Mouse (Mus musculus) C2C12 (cell line): ENCODE data around the gene Serpinf2. TPM values are rescaled to one million over a fixed set of nuclear protein-coding genes. Genes with fewer than 3 reads are reported as not detected.

Experiments used
- H3K27me3 ChIP-seq: one replicate; pipeline ENCODE4 v1.6.1; 2011; ENCODE audit not compliant: control insufficient read depth, insufficient read depth, insufficient read length
- H3K36me3 ChIP-seq: one replicate; pipeline ENCODE4 v1.6.1; 2011; ENCODE audit not compliant: control insufficient read depth, insufficient read depth
- H3K4me3 ChIP-seq: one replicate; pipeline ENCODE4 v1.5.1; 2011; ENCODE audit warnings: mild to moderate bottlenecking, control low read depth; ENCODE audit not compliant: poor library complexity, insufficient read depth, severe bottlenecking
- H3K79me2 ChIP-seq: one replicate; pipeline ENCODE4 v1.6.1; 2011; ENCODE audit not compliant: control insufficient read depth, insufficient read depth
- H3K79me3 ChIP-seq: one replicate; pipeline ENCODE4 v1.6.1; 2011; ENCODE audit warnings: low read depth, control low read depth
- H3ac ChIP-seq: one replicate; pipeline ENCODE3; 2011; ENCODE audit warnings: low read depth; ENCODE audit not compliant: control insufficient read depth, insufficient read length
- CEBPB ChIP-seq: IDR thresholded peaks from one replicate; pipeline ENCODE4 v1.6.1; 2011; ENCODE audit warnings: low read depth, mild to moderate bottlenecking, control low read depth, moderate library complexity
- CTCF ChIP-seq: IDR thresholded peaks from one replicate; pipeline ENCODE4 v1.5.1; 2011; ENCODE audit not compliant: control insufficient read depth, insufficient read depth, insufficient read length
- FOSL1 ChIP-seq: IDR thresholded peaks from one replicate; pipeline ENCODE4 v1.8.0; 2011; ENCODE audit warnings: mild to moderate bottlenecking, low read length; ENCODE audit not compliant: poor library complexity, insufficient read depth, severe bottlenecking
- MAX ChIP-seq: IDR thresholded peaks from one replicate; pipeline ENCODE4 v1.6.1; 2011; ENCODE audit warnings: mild to moderate bottlenecking, control low read depth
- MYOD1 ChIP-seq: IDR thresholded peaks from one replicate; pipeline ENCODE4 v1.6.1; 2011; ENCODE audit warnings: low read depth; ENCODE audit not compliant: control insufficient read depth, insufficient read length
- MYOG ChIP-seq: IDR thresholded peaks from one replicate; pipeline ENCODE4 v1.6.1; 2011; ENCODE audit not compliant: control insufficient read depth, insufficient read length; ENCODE audit errors: extremely low read depth
- USF1 ChIP-seq: IDR thresholded peaks from one replicate; pipeline ENCODE4 v1.6.1; 2011; ENCODE audit warnings: low read depth, mild to moderate bottlenecking, control low read depth, moderate library complexity
- polyA plus RNA-seq: library from polyadenylated mRNA; unstranded; fragments of >200 nt; fragmentation: generic; extraction: Trizol; gene quantifications from one replicate; pipeline ENCODE4 v1.2.1, GENCODE M21; 2012; ENCODE audit warnings: missing spikeins

Gene Serpinf2
- polyA plus RNA-seq, 1 experiment, result 0.07 TPM

DNA sequence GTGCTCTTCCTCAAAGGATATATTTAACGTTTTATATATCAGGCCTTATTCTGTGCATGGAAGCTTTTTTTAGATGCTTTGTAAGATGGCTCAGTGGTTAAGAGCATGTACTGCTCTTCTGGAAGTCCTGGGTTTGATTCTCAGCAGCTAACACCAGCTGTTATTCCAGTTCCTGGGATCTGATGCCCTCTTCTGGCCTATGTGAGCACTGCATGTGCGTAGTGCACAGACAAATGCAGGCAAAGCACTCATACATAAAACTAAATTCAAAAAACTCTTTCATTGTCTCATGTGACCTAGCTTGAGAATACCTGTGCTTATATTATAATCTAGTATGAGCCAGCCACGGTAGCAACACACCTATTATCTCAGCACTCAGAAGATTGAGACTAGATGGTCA is 32.5 kb downstream of the Serpinf2 start:
- H3K27me3 ChIP-seq, result no peaks in the 10 kb centered on the region
- peaks cover 45% of the 10 kb centered on the region for H3K36me3 ChIP-seq
- peaks cover 10% of the 10 kb centered on the region for H3K79me2 ChIP-seq
- no peak overlapping the region for H3K4me3 ChIP-seq
- TF ChIP-seq USF1, result no peak
- TF ChIP-seq MAX, result no peak
- TF ChIP-seq CEBPB, result no peak
- TF ChIP-seq MYOG, result no peak
- no peak for TF ChIP-seq FOSL1
- TF ChIP-seq CTCF, result no peak
- TF ChIP-seq MYOD1, result peak; percentile 40
- H3ac ChIP-seq, result no peak overlapping the region
- H3K79me3 ChIP-seq, result peaks cover 2% of the 10 kb centered on the region

DNA sequence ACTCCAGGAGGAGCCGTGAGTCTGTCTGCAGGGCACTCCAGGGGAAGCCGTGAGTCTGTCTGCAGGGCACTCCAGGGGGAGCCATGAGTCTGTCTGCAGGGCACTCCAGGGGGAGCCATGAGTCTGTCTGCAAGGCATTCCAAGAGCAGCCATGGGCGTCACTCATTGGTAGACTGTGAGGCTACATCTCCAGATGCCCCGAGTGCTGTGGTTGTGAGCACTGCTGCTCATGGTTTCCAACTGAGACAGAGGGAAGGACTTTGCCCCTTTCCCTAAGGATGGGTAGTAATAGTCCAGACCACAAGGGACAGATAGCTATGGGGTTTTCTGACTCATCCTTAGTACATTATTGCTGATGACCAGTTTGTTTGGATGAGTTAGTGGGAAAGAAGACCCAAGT is 33.3 kb downstream of the Serpinf2 start:
- no peak overlapping the region for H3K4me3 ChIP-seq
- H3K79me3 ChIP-seq, result peaks cover 2% of the 10 kb centered on the region
- H3K36me3 ChIP-seq, result peaks cover 38% of the 10 kb centered on the region
- peaks cover 12% of the 10 kb centered on the region for H3K79me2 ChIP-seq
- TF ChIP-seq CEBPB, result no peak
- no peak for TF ChIP-seq CTCF
- peak; percentile 31 for TF ChIP-seq MAX
- TF ChIP-seq FOSL1, result peak; percentile 72
- H3K27me3 ChIP-seq, result no peaks in the 10 kb centered on the region
- H3ac ChIP-seq, result no peak overlapping the region

DNA sequence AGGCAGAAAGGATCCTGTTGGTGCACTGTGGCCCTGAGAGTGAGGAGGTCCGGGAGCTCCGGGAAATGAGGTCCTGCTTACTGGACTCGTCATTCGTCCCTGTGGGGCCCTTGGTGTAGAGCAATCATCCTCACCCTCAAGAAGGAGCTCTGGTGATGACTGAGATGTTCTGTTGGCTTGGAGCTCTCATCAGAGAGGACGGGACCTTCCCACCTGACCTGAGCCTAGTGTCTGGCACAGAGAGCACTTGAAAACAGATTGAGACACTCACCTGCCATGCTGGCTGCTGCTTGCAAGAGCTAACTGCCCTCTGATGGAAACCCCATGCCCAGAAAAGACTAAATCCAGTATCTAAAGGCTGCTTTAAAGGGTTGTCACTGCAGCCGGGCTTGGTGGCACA is 34.6 kb downstream of the Serpinf2 start:
- H3K79me2 ChIP-seq, result peaks cover 21% of the 10 kb centered on the region
- peaks cover 28% of the 10 kb centered on the region for H3K36me3 ChIP-seq
- TF ChIP-seq CEBPB (no peak), MAX (no peak), CTCF (no peak), FOSL1 (no peak), USF1 (no peak), MYOD1 (no peak), MYOG (no peak)
- peaks cover 2% of the 10 kb centered on the region for H3K79me3 ChIP-seq
- no peaks in the 10 kb centered on the region for H3K27me3 ChIP-seq
- H3K4me3 ChIP-seq, result no peak overlapping the region
- H3ac ChIP-seq, result peak overlapping the region; percentile 34

DNA sequence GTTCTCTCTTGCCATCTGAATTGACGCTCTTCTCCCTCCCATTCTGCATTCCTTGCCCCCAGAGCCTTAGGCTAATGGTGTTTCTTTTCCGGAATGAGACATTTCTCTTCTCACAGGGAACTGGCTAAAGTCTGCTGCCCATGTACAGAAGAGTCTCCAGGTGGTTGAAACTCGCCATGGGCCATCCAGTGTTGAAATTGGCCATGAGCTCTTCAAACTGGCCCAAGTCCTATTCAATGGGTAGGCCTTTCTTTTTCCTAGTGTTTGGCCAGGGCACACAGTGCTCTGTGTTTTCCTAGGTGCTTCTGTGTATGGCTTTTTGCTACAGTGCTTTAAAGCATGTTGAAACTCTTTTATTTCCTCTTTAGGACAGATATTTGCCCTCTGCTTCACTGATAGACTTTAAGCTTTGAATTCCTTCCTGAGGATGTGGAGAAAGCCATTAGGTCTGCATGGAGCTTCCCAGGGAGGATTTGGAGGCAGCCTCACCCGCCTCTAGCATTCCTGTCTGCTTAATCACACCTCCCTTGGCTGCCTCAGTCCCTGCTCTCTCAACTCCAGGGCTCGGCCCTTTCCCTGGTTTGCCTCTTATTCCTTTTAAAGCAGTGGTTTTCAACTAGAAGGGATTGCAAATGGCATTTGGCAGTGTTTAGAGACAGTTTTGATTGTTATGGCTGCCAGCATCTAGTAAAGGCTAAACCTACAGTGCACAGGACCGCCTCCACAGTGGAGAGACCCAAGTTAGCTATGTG is 35.9 kb downstream of the Serpinf2 start:
- Histone ChIP-seq H3K27me3 (no peaks in the 10 kb centered on the region), H3ac (peak overlapping the region; percentile 24), H3K4me3 (no peak overlapping the region), H3K79me3 (peaks cover 2% of the 10 kb centered on the region), H3K79me2 (peaks cover 21% of the 10 kb centered on the region), H3K36me3 (peaks cover 21% of the 10 kb centered on the region)
- TF ChIP-seq MYOG, result no peak
- TF ChIP-seq CEBPB, result no peak
- no peak for TF ChIP-seq USF1
- TF ChIP-seq MAX, result peak; percentile 25
- no peak for TF ChIP-seq MYOD1
- TF ChIP-seq CTCF, result no peak
- TF ChIP-seq FOSL1, result peak; percentile 33

- TF ChIP-seq CTCF (peak; percentile 10), MYOD1 (peak; percentile 74), CEBPB (no peak)
- Histone ChIP-seq H3K79me3 (peaks cover 2% of the 10 kb centered on the region), H3K36me3 (peaks cover 21% of the 10 kb centered on the region), H3K27me3 (no peaks in the 10 kb centered on the region), H3K79me2 (peaks cover 21% of the 10 kb centered on the region), H3K4me3 (no peak overlapping the region), H3ac (peak overlapping the region; percentile 27)
These were observed 37.1 kb downstream of the Serpinf2 start for GRCm38 (mm10) chr11:75402271-75402690.

DNA sequence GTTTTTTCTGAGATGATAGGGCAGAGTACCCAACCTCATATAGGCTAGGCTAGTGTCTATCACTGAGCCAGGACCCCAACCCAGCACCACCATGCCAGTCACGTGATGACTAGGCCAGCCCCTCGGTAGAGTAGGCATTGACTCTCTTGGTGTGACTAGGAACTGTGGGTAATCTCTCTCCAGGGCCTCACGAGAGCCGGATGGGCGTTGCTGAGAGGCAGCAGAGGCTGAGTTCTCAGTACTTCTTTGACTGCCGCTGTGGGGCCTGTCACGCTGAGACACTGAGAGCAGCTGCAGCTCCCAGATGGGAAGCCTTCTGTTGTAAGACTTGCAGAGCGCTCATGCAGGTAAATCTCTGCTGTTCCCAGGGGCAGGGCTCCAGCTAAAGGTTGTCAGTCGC is 39.3 kb downstream of the Serpinf2 start:
- peak; percentile 98 for TF ChIP-seq USF1
- no peak for TF ChIP-seq CTCF
- no peak for TF ChIP-seq CEBPB
- peak; percentile 52 for TF ChIP-seq MAX
- TF ChIP-seq FOSL1, result no peak
- TF ChIP-seq MYOD1, result peak; percentile 73
- TF ChIP-seq MYOG, result no peak
- Histone ChIP-seq H3K79me3 (peaks cover 2% of the 10 kb centered on the region), H3K27me3 (no peaks in the 10 kb centered on the region), H3K4me3 (peak overlapping the region; percentile 31), H3ac (peak overlapping the region; percentile 78), H3K79me2 (peaks cover 21% of the 10 kb centered on the region), H3K36me3 (peaks cover 16% of the 10 kb centered on the region)
